Mouse (Mus musculus): ENCODE data around the gene Lpin2.

DNA sequence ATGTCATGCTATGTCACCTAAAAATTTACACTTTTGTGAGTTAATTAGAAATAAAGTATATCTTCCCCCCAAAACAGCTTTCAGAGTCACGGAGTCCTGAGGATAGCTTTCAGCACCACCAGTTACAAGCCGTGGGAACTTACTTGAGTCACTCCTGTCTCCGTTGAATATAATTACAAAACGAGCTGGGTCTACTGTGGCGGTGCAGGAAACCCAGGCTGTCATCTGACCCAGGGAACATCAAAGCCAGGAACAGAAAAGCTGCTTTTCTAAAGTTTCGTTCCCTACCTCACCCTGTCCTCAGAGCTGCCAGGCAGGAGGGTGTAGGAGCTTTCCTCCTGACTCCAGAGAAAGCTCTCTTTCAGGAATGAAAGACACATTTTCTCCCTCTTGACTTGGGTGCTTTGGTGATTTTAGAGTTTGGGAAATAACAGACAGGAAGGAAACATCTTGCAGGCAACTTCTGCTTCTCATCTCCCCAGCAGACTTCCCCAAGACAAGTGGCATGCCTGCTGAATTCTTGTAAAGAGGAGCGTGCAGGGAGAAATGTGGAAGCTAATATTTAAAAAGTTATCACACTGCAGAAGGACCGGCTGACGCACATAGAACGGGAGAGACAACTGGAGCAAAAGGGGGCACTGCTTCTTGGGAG lies 3.7 kb upstream of the Lpin2 start:
- TF ChIP-seq NRF1 (IDR thresholded peaks at IDR 0.05; ENCODE audit: insufficient read depth, low read depth, low read length, poor library complexity, severe bottlenecking) (no peak), POLR2A (IDR thresholded peaks at IDR 0.05; ENCODE audit: control insufficient read depth in 1 of 2, insufficient read depth in 1 of 2, low read depth in 1 of 2, low read length in 2 of 2, poor library complexity in 1 of 2) (no peak), POLR2AphosphoS2 (IDR thresholded peaks at IDR 0.05; ENCODE audit: low read length) (no peak), MAFK (IDR thresholded peaks at IDR 0.05; ENCODE audit: borderline replicate concordance, low read depth, low read length) (no peak)
